Mouse (Mus musculus): ENCODE measurements around the gene Vmn2r82. TPM values are rescaled to one million over a fixed set of nuclear protein-coding genes. Genes with fewer than 3 reads are reported as not detected.
A peak's percentile ranks its signal among the peaks of the same experiment; 100 is the strongest.
"Not testable (repeated sequence)": the region's sequence is repeated elsewhere in the genome, so short reads cannot be mapped to it uniquely, and the experiment has no call there.

Gene Vmn2r82
- polyA plus RNA-seq (2015; fragmentation: Nextera tagmentation; extraction: Ambion mirVana), result not detected in 2 replicates

DNA sequence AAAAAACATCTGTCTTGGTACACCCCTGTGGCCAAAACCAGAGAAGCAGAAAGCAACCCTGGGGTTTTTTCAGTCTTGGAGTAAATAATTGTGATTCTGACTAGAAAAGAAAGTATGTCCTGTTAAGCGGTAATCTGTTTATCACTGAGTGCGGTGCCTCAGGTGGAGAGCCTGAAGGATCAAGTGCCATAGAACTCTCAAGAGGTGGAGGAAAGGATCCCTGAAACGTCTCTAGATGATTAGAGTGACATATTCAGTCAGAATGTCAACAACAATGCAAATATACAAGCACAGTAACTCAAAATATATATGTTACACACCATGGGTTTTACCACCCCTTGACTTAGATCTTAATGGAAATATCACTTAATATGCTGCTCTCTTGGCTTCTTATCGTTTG, at the start of gene Vmn2r82:
Gene Vmn2r82 (plus strand): TSS at position 301 of the 400 bp plus-strand sequence.
- not testable (repeated sequence) for H3K4me1 ChIP-seq (ENCODE audit: insufficient read depth, low read depth, low read length); ATAC-seq; H3K4me2 ChIP-seq (replicated peaks; ENCODE audit: low read depth, low read length); H3K27me3 ChIP-seq (replicated peaks; ENCODE audit: insufficient read depth, low read length); H3K36me3 ChIP-seq (ENCODE audit: insufficient read depth, low read length); H3K4me3 ChIP-seq (ENCODE audit: low read depth, low read length); H3K27ac ChIP-seq (ENCODE audit: low read length); H3K9ac ChIP-seq (replicated peaks; ENCODE audit: low read depth); DNase-seq (ENCODE audit: low spot score); H3K9me3 ChIP-seq (ENCODE audit: low read length)
- 66% methylated on average over 4 of the region's 4 CpGs for WGBS

DNA sequence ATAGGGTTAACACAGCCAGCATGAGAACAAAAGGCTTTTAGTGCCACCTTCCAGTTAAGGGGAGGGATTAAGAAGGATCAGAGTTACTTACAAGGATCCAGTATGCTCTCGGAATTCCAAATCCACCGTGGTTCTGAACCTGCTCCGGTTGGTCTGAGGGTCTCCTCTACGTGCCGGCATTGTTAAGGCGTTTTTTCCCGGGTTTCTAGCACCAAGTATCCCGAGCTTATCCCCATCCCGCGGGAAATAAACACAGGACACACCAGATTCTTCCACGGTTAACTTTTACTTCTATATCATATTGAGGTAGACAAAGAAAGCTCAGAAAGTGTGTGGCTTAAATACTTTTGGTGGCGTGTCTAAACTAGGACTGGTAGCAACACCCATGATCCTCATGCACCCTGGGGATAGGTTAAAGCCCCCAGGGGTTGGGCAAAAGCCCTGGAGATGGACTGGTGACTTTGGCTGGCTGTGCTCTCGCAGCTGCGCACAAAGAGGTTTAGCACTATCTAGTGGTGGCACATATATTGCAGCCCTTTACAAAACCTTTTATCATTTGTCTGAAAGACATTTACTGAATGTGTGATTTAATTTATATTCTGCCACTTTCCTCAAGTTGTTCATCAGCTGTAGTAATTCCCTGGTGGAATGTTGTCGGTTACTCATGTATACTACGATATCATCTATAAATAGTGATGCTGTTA, 34.1 kb upstream of the Vmn2r82 start:
- ATAC-seq; H3K9ac ChIP-seq (replicated peaks; ENCODE audit: low read depth); H3K36me3 ChIP-seq (ENCODE audit: insufficient read depth, low read length); H3K27me3 ChIP-seq (replicated peaks; ENCODE audit: insufficient read depth, low read length); H3K4me1 ChIP-seq (ENCODE audit: insufficient read depth, low read depth, low read length); H3K9me3 ChIP-seq (ENCODE audit: low read length); H3K27ac ChIP-seq (ENCODE audit: low read length): not testable (repeated sequence)
- Histone ChIP-seq H3K4me3 (ENCODE audit: low read depth, low read length) (peak overlapping the region; percentile 12; the same call in 1 of the 2 replicates), H3K4me2 (replicated peaks; ENCODE audit: low read depth, low read length) (peak overlapping the region; percentile 42)
- WGBS, result 4% methylated on average over 16 of the region's 16 CpGs
- peak; percentile 25 for DNase-seq (ENCODE audit: low spot score)
- peak; percentile 55 for TF ChIP-seq CTCF (IDR thresholded peaks at IDR 0.05)

- DNase-seq (ENCODE audit: low spot score) (no peak), ATAC-seq (no peak)
- Histone ChIP-seq H3K4me1 (ENCODE audit: insufficient read depth, low read depth, low read length) (no peaks in the 10 kb centered on the region), H3K4me2 (replicated peaks; ENCODE audit: low read depth, low read length) (no peak overlapping the region), H3K9ac (replicated peaks; ENCODE audit: low read depth) (no peak overlapping the region), H3K27me3 (replicated peaks; ENCODE audit: insufficient read depth, low read length) (no peaks in the 10 kb centered on the region), H3K36me3 (ENCODE audit: insufficient read depth, low read length) (no peaks in the 10 kb centered on the region), H3K27ac (ENCODE audit: low read length) (no peak overlapping the region), H3K9me3 (ENCODE audit: low read length) (no peaks in the 10 kb centered on the region), H3K4me3 (ENCODE audit: low read depth, low read length) (no peak overlapping the region)
- TF ChIP-seq CTCF (IDR thresholded peaks at IDR 0.05) (no peak), EP300 (IDR thresholded peaks at IDR 0.05) (no peak)
Measured at GRCm38 (mm10) chr10:79322737-79323086, 33.6 kb upstream of the Vmn2r82 start.

DNA sequence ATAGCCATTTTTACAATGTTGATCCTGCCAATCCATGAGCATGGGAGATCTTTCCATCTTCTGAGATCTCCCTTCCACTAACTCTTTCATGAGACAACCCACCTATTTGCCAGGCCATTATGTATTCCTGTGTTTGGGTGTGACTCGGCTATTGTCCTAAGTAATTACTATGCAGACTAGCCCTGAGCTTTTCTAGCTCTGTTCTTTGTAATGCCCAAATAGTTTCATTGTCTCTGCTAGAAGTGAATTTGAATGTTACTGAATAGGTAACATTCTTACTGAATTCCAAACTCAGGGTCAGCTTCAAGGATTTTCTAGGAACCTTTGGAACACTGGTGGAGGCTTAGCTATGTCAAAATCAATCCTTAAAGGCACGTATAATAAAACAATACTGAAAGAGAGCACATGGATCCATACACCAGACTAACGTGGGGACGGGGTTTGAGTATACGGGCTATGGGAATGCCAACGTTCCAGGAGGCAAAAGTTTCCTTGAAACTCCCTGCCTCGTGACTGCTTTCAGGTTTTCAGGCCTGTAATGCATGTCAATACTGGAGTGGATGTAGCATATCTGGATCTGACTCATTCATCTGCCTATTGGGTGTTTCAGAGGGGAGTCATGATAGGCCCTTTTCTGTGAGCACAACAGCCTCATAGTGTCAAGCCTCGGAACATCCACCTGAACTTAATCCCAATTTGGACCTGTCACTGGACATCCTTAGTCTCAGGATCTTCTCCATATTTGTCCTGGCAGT, 43.8 kb downstream of the Vmn2r82 start:
- not testable (repeated sequence) for H3K4me2 ChIP-seq (replicated peaks; ENCODE audit: low read depth, low read length); H3K36me3 ChIP-seq (ENCODE audit: insufficient read depth, low read length); H3K4me1 ChIP-seq (ENCODE audit: insufficient read depth, low read depth, low read length); H3K27ac ChIP-seq (ENCODE audit: low read length); ATAC-seq; H3K4me3 ChIP-seq (ENCODE audit: low read depth, low read length); H3K9me3 ChIP-seq (ENCODE audit: low read length); DNase-seq (ENCODE audit: low spot score); H3K27me3 ChIP-seq (replicated peaks; ENCODE audit: insufficient read depth, low read length); H3K9ac ChIP-seq (replicated peaks; ENCODE audit: low read depth)
- WGBS, result 78% methylated on average over 8 of the region's 8 CpGs

DNA sequence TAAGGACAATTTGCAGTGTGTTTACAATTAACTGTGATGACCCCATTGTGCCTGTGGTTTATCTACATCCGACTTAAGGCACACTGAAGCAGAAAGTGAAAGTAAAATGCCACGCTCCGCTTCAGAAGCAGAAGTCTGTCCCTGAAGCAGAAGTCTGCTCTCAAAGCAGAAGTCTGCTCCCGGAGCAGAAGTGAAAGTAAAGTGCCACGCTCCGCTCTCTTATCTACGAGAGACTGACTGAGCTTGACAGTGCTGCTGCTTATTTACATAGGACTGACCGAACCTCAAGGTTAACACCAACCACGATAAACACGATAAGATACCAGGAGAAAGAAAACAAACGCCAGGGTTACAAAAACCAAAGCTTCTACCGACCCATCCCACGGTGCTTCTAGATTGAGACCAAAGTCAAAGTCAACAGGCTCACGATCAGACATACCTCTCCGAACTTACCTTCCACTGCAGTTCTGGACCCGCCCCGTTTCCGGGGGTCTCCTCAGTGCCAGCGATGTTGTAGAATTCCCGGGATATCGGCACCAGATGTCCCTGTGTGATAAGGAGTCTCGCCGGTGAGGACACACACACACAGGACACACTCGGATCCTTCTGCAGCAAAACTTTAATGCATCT, 60.9 kb downstream of the Vmn2r82 start:
- H3K9me3 ChIP-seq (ENCODE audit: low read length), result no peaks in the 10 kb centered on the region
- no peak for TF ChIP-seq CTCF (IDR thresholded peaks at IDR 0.05)
- no peak for TF ChIP-seq EP300 (IDR thresholded peaks at IDR 0.05)
- ATAC-seq, result no peak
- no peak overlapping the region for H3K9ac ChIP-seq (replicated peaks; ENCODE audit: low read depth)
- H3K36me3 ChIP-seq (ENCODE audit: insufficient read depth, low read length), result no peaks in the 10 kb centered on the region
- DNase-seq (ENCODE audit: low spot score), result peak; percentile 26
- peak overlapping the region; percentile 19; the same call in 1 of the 2 replicates for H3K4me3 ChIP-seq (ENCODE audit: low read depth, low read length)
- H3K4me1 ChIP-seq (ENCODE audit: insufficient read depth, low read depth, low read length), result no peaks in the 10 kb centered on the region
- H3K4me2 ChIP-seq (replicated peaks; ENCODE audit: low read depth, low read length), result 0 out of 2 replicates have a peak overlapping the region, but pooled peaks have one; percentile 6
- no peaks in the 10 kb centered on the region for H3K27me3 ChIP-seq (replicated peaks; ENCODE audit: insufficient read depth, low read length)
- no peak overlapping the region for H3K27ac ChIP-seq (ENCODE audit: low read length)
- WGBS, result 72% methylated on average over 24 of the region's 24 CpGs

DNA sequence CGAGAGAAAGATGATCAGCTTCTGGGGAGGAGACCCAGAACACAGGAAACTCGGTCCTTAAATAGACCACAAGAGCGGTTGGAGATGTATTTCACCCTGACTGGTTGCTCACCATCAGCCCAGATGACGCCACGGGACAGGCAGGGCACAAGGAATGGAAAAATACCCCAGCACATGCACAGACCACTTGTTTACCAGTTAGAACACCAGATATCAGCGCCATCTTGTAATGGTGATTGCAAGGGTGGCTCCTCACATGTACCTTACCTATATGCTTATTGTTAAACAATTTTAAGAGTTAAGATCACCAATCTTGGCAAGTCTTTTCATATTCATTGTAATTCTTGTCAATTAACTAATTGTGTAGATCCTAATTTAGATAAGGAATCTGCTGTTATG, 61.5 kb downstream of the Vmn2r82 start:
- not testable (repeated sequence) for DNase-seq (ENCODE audit: low spot score)

DNA sequence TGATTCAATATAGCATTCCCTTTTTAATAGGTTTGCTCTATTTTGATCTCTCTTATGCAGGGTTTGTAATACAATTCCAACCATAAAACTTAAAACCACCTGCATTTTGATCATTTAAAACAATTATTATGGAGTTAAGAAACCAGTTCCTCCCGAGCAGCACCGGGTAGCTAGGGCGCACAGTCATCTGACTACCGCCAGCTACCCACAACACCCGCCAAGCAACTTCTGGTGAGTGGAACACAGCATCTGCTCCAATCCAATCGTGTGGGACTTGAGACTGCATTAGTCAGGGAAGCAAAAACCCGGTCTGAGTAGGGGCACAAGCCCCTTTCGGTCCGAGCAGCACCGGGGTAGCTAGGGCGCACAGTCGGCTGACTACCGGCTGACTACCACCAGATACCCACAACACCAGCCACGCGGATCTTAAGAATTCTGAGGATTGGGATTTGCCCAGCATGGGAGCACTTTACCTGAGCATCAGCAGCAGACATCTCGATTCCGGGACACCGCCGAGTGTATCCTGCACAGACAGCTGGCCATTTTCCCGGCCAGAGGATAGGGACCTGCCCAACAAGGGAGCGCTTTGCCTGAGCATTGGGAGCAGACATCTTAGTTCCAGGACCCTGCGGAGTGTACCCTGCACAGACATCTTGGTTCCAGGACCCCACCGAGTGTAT, 79.0 kb downstream of the Vmn2r82 start:
- H3K27ac ChIP-seq (ENCODE audit: low read length); H3K9ac ChIP-seq (replicated peaks; ENCODE audit: low read depth); H3K9me3 ChIP-seq (ENCODE audit: low read length); H3K4me1 ChIP-seq (ENCODE audit: insufficient read depth, low read depth, low read length); H3K27me3 ChIP-seq (replicated peaks; ENCODE audit: insufficient read depth, low read length); ATAC-seq; H3K4me2 ChIP-seq (replicated peaks; ENCODE audit: low read depth, low read length); DNase-seq (ENCODE audit: low spot score); H3K36me3 ChIP-seq (ENCODE audit: insufficient read depth, low read length); H3K4me3 ChIP-seq (ENCODE audit: low read depth, low read length): not testable (repeated sequence)
- 81% methylated on average over 23 of the region's 23 CpGs for WGBS

More for the DNA sequence above, 61.5 kb downstream of the Vmn2r82 start:
- not testable (repeated sequence) for H3K4me3 ChIP-seq (ENCODE audit: low read depth, low read length); H3K4me2 ChIP-seq (replicated peaks; ENCODE audit: low read depth, low read length); H3K4me1 ChIP-seq (ENCODE audit: insufficient read depth, low read depth, low read length); H3K36me3 ChIP-seq (ENCODE audit: insufficient read depth, low read length); H3K27ac ChIP-seq (ENCODE audit: low read length); H3K9me3 ChIP-seq (ENCODE audit: low read length); H3K27me3 ChIP-seq (replicated peaks; ENCODE audit: insufficient read depth, low read length); H3K9ac ChIP-seq (replicated peaks; ENCODE audit: low read depth); ATAC-seq
- 80% methylated on average over 6 of the region's 6 CpGs for WGBS

Measured in lung, postnatal 0 days (tissue).